Mouse (Mus musculus) forebrain, embryonic 11.5 days (tissue): ENCODE measurements at regions not wholly inside any gene's neighbourhood (a gene's known extent, or its start where the extent isn't known, plus 50 kb on each side); places are given as distances from the start of the nearest gene placed in this dataset.

ENCODE experiments used
- ATAC-seq: fragments of 200-750 bp; cut with Nextera tagmentation; replicated peaks from 2 replicates; pipeline ENCODE4 v1.8.0; 2017; ENCODE audit warnings: moderate TSS enrichment; ENCODE audit not compliant: low FRiP score
- DNase-seq: peaks from one replicate; pipeline ENCODE4 v3.0.0-alpha.2; 2017; ENCODE audit warnings: low spot score
- H3K27ac ChIP-seq: fragments of 300-500 bp; sonication (generic); 2 replicates; pipeline ENCODE4 v1.5.1; 2014; ENCODE audit warnings: low read depth, low read length
- H3K27me3 ChIP-seq: fragments of 300-500 bp; sonication (generic); 2 replicates; pipeline ENCODE4 v1.6.1; 2014; ENCODE audit warnings: mild to moderate bottlenecking, low read length, mixed read lengths; ENCODE audit not compliant: control insufficient read depth, insufficient read depth
- H3K36me3 ChIP-seq: fragments of 300-500 bp; sonication (generic); 2 replicates; pipeline ENCODE4 v1.6.1; 2014; ENCODE audit warnings: mild to moderate bottlenecking, low read length, moderate library complexity, mixed read lengths; ENCODE audit not compliant: control insufficient read depth, insufficient read depth
- H3K4me1 ChIP-seq: fragments of 300-500 bp; sonication (generic); replicated peaks from 2 replicates; pipeline ENCODE4 v1.6.1; 2014; ENCODE audit warnings: low read length, mixed read lengths; ENCODE audit not compliant: control insufficient read depth, insufficient read depth
- H3K4me2 ChIP-seq: fragments of 300-500 bp; sonication (generic); 2 replicates; pipeline ENCODE4 v1.6.1; 2014; ENCODE audit warnings: low read depth, mild to moderate bottlenecking, low read length, moderate library complexity, mixed read lengths; ENCODE audit not compliant: severe bottlenecking
- H3K4me3 ChIP-seq: fragments of 300-500 bp; sonication (generic); 2 replicates; pipeline ENCODE4 v1.5.1; 2014; ENCODE audit warnings: low read depth, low read length
- H3K9ac ChIP-seq: fragments of 300-500 bp; sonication (generic); 2 replicates; pipeline ENCODE4 v1.6.1; 2014; ENCODE audit warnings: low read length
- H3K9me3 ChIP-seq: fragments of 300-500 bp; sonication (generic); 2 replicates; pipeline ENCODE4 v1.6.1; 2016; ENCODE audit warnings: low read length, mixed read lengths; ENCODE audit not compliant: control insufficient read depth
- WGBS: fragments of 180-500 bp; shearing (Covaris S2); extraction: QIAGEN DNeasy Blood & Tissue Kit; methylation state at CpG from one replicate; pipeline ENCODE4 v1.1.7; 2014; 5-methylcytosine and 5-hydroxymethylcytosine counted together

GRCm38 (mm10) chr17:62977136-62977535 lies 96.0 kb upstream of the Efna5 start:
- no peak overlapping the region for H3K4me2 ChIP-seq
- DNase-seq, result no peak
- H3K36me3 ChIP-seq, result no peaks in the 10 kb centered on the region
- ATAC-seq, result no peak
- H3K27ac ChIP-seq, result no peak overlapping the region
- no peaks in the 10 kb centered on the region; the same call in 1 of the 2 replicates for H3K4me1 ChIP-seq
- WGBS, result 84% methylated on average over 4 of the region's 4 CpGs
- no peak overlapping the region for H3K9ac ChIP-seq
- H3K9me3 ChIP-seq, result no peaks in the 10 kb centered on the region; the same call in 1 of the 2 replicates
- no peaks in the 10 kb centered on the region for H3K27me3 ChIP-seq
- H3K4me3 ChIP-seq, result no peak overlapping the region

GRCm38 (mm10) chr17:62974627-62975279 lies 93.6 kb upstream of the Efna5 start:
- H3K27me3 ChIP-seq, result no peaks in the 10 kb centered on the region
- WGBS, result 40% methylated on average over 8 of the region's 8 CpGs
- no peak overlapping the region for H3K27ac ChIP-seq
- no peaks in the 10 kb centered on the region; the same call in 1 of the 2 replicates for H3K9me3 ChIP-seq
- H3K4me1 ChIP-seq, result no peaks in the 10 kb centered on the region
- ATAC-seq (no peak), DNase-seq (no peak)
- H3K36me3 ChIP-seq, result no peaks in the 10 kb centered on the region
- H3K4me3 ChIP-seq, result no peak overlapping the region
- H3K4me2 ChIP-seq, result no peak overlapping the region
- no peak overlapping the region for H3K9ac ChIP-seq

- Histone ChIP-seq H3K36me3 (no peaks in the 10 kb centered on the region), H3K4me1 (no peaks in the 10 kb centered on the region), H3K27me3 (no peaks in the 10 kb centered on the region), H3K9ac (no peak overlapping the region), H3K4me2 (no peak overlapping the region), H3K9me3 (no peaks in the 10 kb centered on the region; the same call in 1 of the 2 replicates), H3K27ac (no peak overlapping the region), H3K4me3 (no peak overlapping the region)
- ATAC-seq (no peak), DNase-seq (no peak)
- WGBS, result 76% methylated on average over 6 of the region's 6 CpGs
These were observed 87.9 kb upstream of the Efna5 start for GRCm38 (mm10) chr17:62969025-62969424.

- no peaks in the 10 kb centered on the region for H3K9me3 ChIP-seq
- no peak overlapping the region for H3K27ac ChIP-seq
- H3K36me3 ChIP-seq, result no peaks in the 10 kb centered on the region
- WGBS, result 77% methylated on average over 4 of the region's 4 CpGs
- ATAC-seq (no peak), DNase-seq (no peak)
- H3K4me1 ChIP-seq, result no peaks in the 10 kb centered on the region
- H3K27me3 ChIP-seq, result no peaks in the 10 kb centered on the region
- H3K4me2 ChIP-seq, result no peak overlapping the region
- H3K9ac ChIP-seq, result no peak overlapping the region
- no peak overlapping the region for H3K4me3 ChIP-seq
These were observed 82.7 kb upstream of the Efna5 start for GRCm38 (mm10) chr17:62963824-62964223.

- Histone ChIP-seq H3K27me3 (no peaks in the 10 kb centered on the region), H3K9me3 (no peaks in the 10 kb centered on the region), H3K9ac (no peak overlapping the region), H3K4me1 (no peaks in the 10 kb centered on the region), H3K4me3 (no peak overlapping the region), H3K36me3 (no peaks in the 10 kb centered on the region), H3K27ac (no peak overlapping the region), H3K4me2 (no peak overlapping the region)
- DNase-seq, result no peak
- 90% methylated on average over 3 of the region's 3 CpGs for WGBS
- ATAC-seq, result no peak
These were observed 81.1 kb upstream of the Efna5 start for GRCm38 (mm10) chr17:62962292-62962618.

- Histone ChIP-seq H3K27me3 (no peaks in the 10 kb centered on the region), H3K27ac (no peak overlapping the region), H3K36me3 (no peaks in the 10 kb centered on the region), H3K4me3 (no peak overlapping the region), H3K9ac (no peak overlapping the region), H3K9me3 (no peaks in the 10 kb centered on the region), H3K4me2 (no peak overlapping the region), H3K4me1 (no peaks in the 10 kb centered on the region)
- DNase-seq, result no peak
- no peak for ATAC-seq
- WGBS, result 82% methylated on average over 19 of the region's 19 CpGs
These were observed 80.6 kb upstream of the Efna5 start for GRCm38 (mm10) chr17:62961596-62962291.

- Histone ChIP-seq H3K27ac (no peak overlapping the region), H3K4me1 (no peaks in the 10 kb centered on the region), H3K27me3 (no peaks in the 10 kb centered on the region), H3K9me3 (no peaks in the 10 kb centered on the region), H3K4me2 (no peak overlapping the region), H3K9ac (no peak overlapping the region), H3K36me3 (no peaks in the 10 kb centered on the region), H3K4me3 (no peak overlapping the region)
- DNase-seq (no peak), ATAC-seq (no peak)
- WGBS, result 70% methylated on average over 3 of the region's 3 CpGs
These were observed 78.0 kb upstream of the Efna5 start for GRCm38 (mm10) chr17:62959146-62959545.

GRCm38 (mm10) chr17:62947537-62948193 lies 66.5 kb upstream of the Efna5 start:
- DNase-seq (no peak), ATAC-seq (no peak)
- H3K36me3 ChIP-seq, result no peaks in the 10 kb centered on the region
- no peaks in the 10 kb centered on the region for H3K27me3 ChIP-seq
- WGBS, result 76% methylated on average over 1 of the region's 1 CpGs
- no peak overlapping the region for H3K27ac ChIP-seq
- H3K9ac ChIP-seq, result no peak overlapping the region
- H3K4me3 ChIP-seq, result no peak overlapping the region
- no peaks in the 10 kb centered on the region for H3K4me1 ChIP-seq
- no peaks in the 10 kb centered on the region for H3K9me3 ChIP-seq
- no peak overlapping the region for H3K4me2 ChIP-seq
